Mouse (Mus musculus) CH12.LX (cell line): ENCODE data around the gene Runx2. TPM values are rescaled to one million over a fixed set of nuclear protein-coding genes. Genes with fewer than 3 reads are reported as not detected.

Experiments
- DNase-seq: peaks from one replicate; pipeline ENCODE4 v3.0.0-alpha.2; 2013; ENCODE audit errors: extremely low read depth
- H3K27ac ChIP-seq: 2 replicates; pipeline ENCODE4 v1.5.1; 2012; ENCODE audit warnings: low read depth, mild to moderate bottlenecking, control low read depth, moderate library complexity; ENCODE audit not compliant: insufficient read depth
- H3K27me3 ChIP-seq: replicated peaks from 2 replicates; pipeline ENCODE3; 2012; ENCODE audit warnings: inconsistent platforms
- H3K36me3 ChIP-seq, 2 experiments: replicated peaks in 1 of 2; 2 replicates each; pipeline versions ENCODE3 to v1.6.1; 2012; ENCODE audit warnings: inconsistent platforms in 1 of 2, low read length in 1 of 2, mild to moderate bottlenecking in 1 of 2, mixed read lengths in 1 of 2, moderate library complexity in 1 of 2; ENCODE audit not compliant: control insufficient read depth in 1 of 2, insufficient read depth in 1 of 2
- H3K4me1 ChIP-seq, 2 experiments: 2 replicates each; pipeline ENCODE4 v1.6.1; 2012; ENCODE audit warnings: inconsistent platforms in 1 of 2, moderate library complexity in 1 of 2; ENCODE audit not compliant: insufficient read depth in 2 of 2, control insufficient read depth in 1 of 2
- H3K4me2 ChIP-seq: 2 replicates; pipeline ENCODE4 v1.6.1; 2012; ENCODE audit warnings: low read depth, mild to moderate bottlenecking, control low read depth; ENCODE audit not compliant: poor library complexity, insufficient read depth, severe bottlenecking
- H3K4me3 ChIP-seq, 3 experiments: fragments of 150-350 bp in 1 of 3; sonication (generic) in 1 of 3; replicated peaks in 1 of 3; 2 replicates each; pipeline versions ENCODE3 to v1.5.1; 2011 to 2012; ENCODE audit warnings: low read depth in 2 of 3, low read length in 2 of 3, mild to moderate bottlenecking in 2 of 3, moderate library complexity in 2 of 3, control low read depth in 1 of 3, improper control_type of control experiment in 1 of 3, inconsistent platforms in 1 of 3, mixed read lengths in 1 of 3; ENCODE audit not compliant: poor library complexity in 1 of 3
- H3K79me2 ChIP-seq: replicated peaks from 2 replicates; pipeline ENCODE4 v1.6.1; 2012; ENCODE audit warnings: mild to moderate bottlenecking, moderate library complexity; ENCODE audit not compliant: control insufficient read depth, poor library complexity, insufficient read depth, severe bottlenecking; ENCODE audit errors: extremely low read depth
- H3K9ac ChIP-seq: 2 replicates; pipeline ENCODE4 v1.6.1; 2012; ENCODE audit warnings: low read depth, mild to moderate bottlenecking, control low read depth, moderate library complexity; ENCODE audit not compliant: insufficient read depth
- H3K9me3 ChIP-seq: replicated peaks from 2 replicates; pipeline ENCODE3; 2012; ENCODE audit warnings: low read length, inconsistent platforms, mixed read lengths
- BHLHE40 ChIP-seq: IDR thresholded peaks from 2 replicates; pipeline ENCODE4 v1.6.1; 2011; ENCODE audit warnings: mild to moderate bottlenecking, low read depth, low read length, improper control_type of control experiment
- E2F4 ChIP-seq: IDR thresholded peaks from 2 replicates; pipeline ENCODE4 v1.6.1; 2011; ENCODE audit warnings: low read depth, low read length, improper control_type of control experiment; ENCODE audit not compliant: insufficient replicate concordance
- ELF1 ChIP-seq: IDR thresholded peaks from 2 replicates; pipeline ENCODE4 v1.6.1; 2014; ENCODE audit warnings: low read depth, mild to moderate bottlenecking, inconsistent platforms, low read length, improper control_type of control experiment
- ETS1 ChIP-seq: conservative IDR thresholded peaks from 2 replicates; pipeline ENCODE4 v1.6.1; 2012; ENCODE audit warnings: low read depth, mild to moderate bottlenecking, inconsistent platforms, low read length, improper control_type of control experiment, moderate library complexity
- GABPA ChIP-seq: IDR thresholded peaks from 2 replicates; pipeline ENCODE4 v1.6.1; 2012; ENCODE audit warnings: low read depth, low read length, improper control_type of control experiment, inconsistent platforms; ENCODE audit not compliant: insufficient replicate concordance
- JUND ChIP-seq: conservative IDR thresholded peaks from 2 replicates; pipeline ENCODE4 v1.6.1; 2011; ENCODE audit warnings: low read depth, low read length, improper control_type of control experiment
- MAZ ChIP-seq: IDR thresholded peaks from 2 replicates; pipeline ENCODE4 v1.6.1; 2012; ENCODE audit warnings: low read depth, mild to moderate bottlenecking, inconsistent platforms, low read length, improper control_type of control experiment, moderate library complexity
- MXI1 ChIP-seq: IDR thresholded peaks from 2 replicates; pipeline ENCODE4 v1.6.1; 2011; ENCODE audit warnings: mild to moderate bottlenecking, low read depth, low read length, improper control_type of control experiment
- MYC ChIP-seq: IDR thresholded peaks from 2 replicates; pipeline ENCODE4 v1.6.1; 2011; ENCODE audit warnings: low read depth, mild to moderate bottlenecking, improper control_type of control experiment, low read length
- NELFE ChIP-seq: IDR thresholded peaks from 2 replicates; pipeline ENCODE4 v1.6.1; 2011; ENCODE audit warnings: low read depth, low read length, improper control_type of control experiment
- NRF1 ChIP-seq: IDR thresholded peaks from 2 replicates; pipeline ENCODE4 v1.6.1; 2014; ENCODE audit warnings: low read depth, mild to moderate bottlenecking, inconsistent platforms, low read length, improper control_type of control experiment, moderate library complexity
- PAX5 ChIP-seq: IDR thresholded peaks from 2 replicates; pipeline ENCODE4 v1.6.1; 2012; ENCODE audit warnings: low read length, inconsistent platforms, mixed read lengths
- POLR2AphosphoS2 ChIP-seq: IDR thresholded peaks from 2 replicates; pipeline ENCODE4 v1.6.1; 2011; ENCODE audit warnings: low read depth, low read length, improper control_type of control experiment
- RAD21 ChIP-seq: IDR thresholded peaks from 2 replicates; pipeline ENCODE4 v1.6.1; 2011; ENCODE audit warnings: low read depth, mild to moderate bottlenecking, low read length, improper control_type of control experiment, moderate library complexity
- TBP ChIP-seq: conservative IDR thresholded peaks from 2 replicates; pipeline ENCODE4 v1.6.1; 2011; ENCODE audit warnings: low read depth, low read length, improper control_type of control experiment
- USF2 ChIP-seq: conservative IDR thresholded peaks from 2 replicates; pipeline ENCODE4 v1.6.1; 2011; ENCODE audit warnings: low read depth, low read length, improper control_type of control experiment
- dilution Hi-C: fragments of 300-500 bp; cut with MboI; formaldehyde crosslinking; loops from 2 replicates; pipeline ENCODE4 v1.14.3; 2020; ENCODE audit warnings: low sequenced_read_pairs; ENCODE audit not compliant: extremely low pct_unique_long_range_greater_than_20kb, extremely low pct_ligation_motif_present
- in situ Hi-C: fragments of 300-500 bp; cut with MboI; formaldehyde crosslinking; loops from 3 replicates; pipeline ENCODE4 v1.14.3; 2019; ENCODE audit warnings: low sequenced_read_pairs, low pct_ligation_motif_present, low pct_unique_long_range_greater_than_20kb, mixed read lengths
- polyA plus RNA-seq: library from polyadenylated mRNA; unstranded; fragments of >175 nt; gene quantifications from 2 replicates; pipeline ENCODE4 v1.2.1, GENCODE M21; 2012; ENCODE audit warnings: low read depth; ENCODE audit not compliant: insufficient read length
- total RNA-seq, 2 experiments: library from RNA; depleted of rRNA; stranded (reverse); fragments of 300-350 nt in 1 of 2; fragments of >200 nt in 1 of 2; gene quantifications; 2 replicates each; pipeline ENCODE4 v1.2.3; 2012 to 2014

The Runx2 gene
- total and polyA plus RNA-seq, 3 experiments = 0.70 to 1.4 (median 1.1) TPM

GRCm38 (mm10) chr17:44647916-44648315 lies 166.7 kb downstream of the Runx2 start:
- H3K27ac ChIP-seq = no peak overlapping the region
- dilution Hi-C loops (no loop called here), in situ Hi-C loops (no loop called here)
- H3K4me2 ChIP-seq = no peak overlapping the region
- H3K4me1 ChIP-seq = peaks cover under 1 to 3% of the 10 kb centered on the region in 2 experiments; a peak in 1 of 4 replicates
- H3K4me3 ChIP-seq = no peak overlapping the region
- H3K79me2 ChIP-seq = no peaks in the 10 kb centered on the region
- no peaks in the 10 kb centered on the region for H3K27me3 ChIP-seq
- H3K36me3 ChIP-seq = no peaks in the 10 kb centered on the region
- no peaks in the 10 kb centered on the region for H3K9me3 ChIP-seq
- no peak overlapping the region for H3K9ac ChIP-seq
- TF ChIP-seq MXI1 (no peak), MYC (no peak), MAZ (no peak), ELF1 (no peak), NRF1 (no peak), NELFE (no peak), JUND (no peak), POLR2AphosphoS2 (no peak)
- no peak for DNase-seq

GRCm38 (mm10) chr17:44645146-44645545 lies 169.5 kb downstream of the Runx2 start:
- H3K9me3 ChIP-seq = no peaks in the 10 kb centered on the region
- H3K4me1 ChIP-seq = peaks cover 0 to 5% of the 10 kb centered on the region in 2 experiments; a peak in 1 of 4 replicates
- no peak for TF ChIP-seq NRF1
- TF ChIP-seq TBP = no peak
- TF ChIP-seq USF2 = no peak
- no peak for TF ChIP-seq E2F4
- no peak for TF ChIP-seq NELFE
- no peak for TF ChIP-seq PAX5
- TF ChIP-seq MXI1 = no peak
- no peak for TF ChIP-seq BHLHE40
- no peak for TF ChIP-seq ETS1
- no peak for TF ChIP-seq GABPA
- TF ChIP-seq JUND = no peak
- TF ChIP-seq RAD21 = no peak
- no peak overlapping the region for H3K9ac ChIP-seq
- no peak overlapping the region for H3K4me2 ChIP-seq
- in situ Hi-C loops = no loop called here
- no peak overlapping the region for H3K4me3 ChIP-seq
- H3K27ac ChIP-seq = no peak overlapping the region
- dilution Hi-C loops = no loop called here
- no peaks in the 10 kb centered on the region for H3K36me3 ChIP-seq
- H3K27me3 ChIP-seq = no peaks in the 10 kb centered on the region
- DNase-seq = no peak
- no peaks in the 10 kb centered on the region for H3K79me2 ChIP-seq
